13 mouse cellular contexts compared by ENCODE assay signal in the genomic region with DNA sequence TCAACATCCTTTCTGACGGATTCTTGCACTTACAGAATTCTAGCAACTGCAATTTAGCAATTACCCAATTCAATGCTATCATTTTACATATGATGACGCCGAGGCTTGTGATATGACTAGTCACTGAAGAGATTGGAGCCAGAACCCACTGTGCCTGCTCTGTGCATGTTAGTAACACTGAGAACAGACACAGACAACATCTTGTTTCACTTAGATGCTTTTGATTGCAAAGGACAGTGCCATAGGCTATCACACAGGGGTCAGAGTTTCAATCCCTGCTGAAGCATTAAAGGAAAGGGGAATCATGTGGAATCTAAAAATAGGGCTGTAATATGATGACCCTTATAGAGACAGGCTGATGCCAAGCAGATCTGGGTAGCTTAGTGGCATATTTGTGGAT. TPM values are rescaled to one million over a fixed set of nuclear protein-coding genes. Genes with fewer than 3 reads are reported as not detected.
"Had no signal": no experiment of that assay in that cellular context is flagged by ENCODE, and none has a peak within 500 bp of the region (broad histone marks: within the 10 kb centered on the region; RNA-seq: fewer than 3 reads in every experiment).

No protein-coding gene starts in this region.

- H3K27me3 ChIP-seq: limb, embryonic 13.5 days; liver, embryonic 15.5 days; neural tube, embryonic 13.5 days had no signal

- H3K4me1 ChIP-seq: liver, embryonic 15.5 days; neural tube, embryonic 13.5 days had no signal

- H3K9me3 ChIP-seq: limb, embryonic 13.5 days; liver, embryonic 15.5 days; midbrain, embryonic 10.5 days; neural tube, embryonic 13.5 days had no signal

- H3K27ac ChIP-seq: kidney, postnatal 0 days; limb, embryonic 13.5 days; liver, embryonic 15.5 days; midbrain, embryonic 10.5 days; neural tube, embryonic 13.5 days had no signal

- H3K4me3 ChIP-seq: limb, embryonic 13.5 days; liver, embryonic 15.5 days; midbrain, embryonic 10.5 days; neural tube, embryonic 13.5 days had no signal

- DNase-seq: left cerebral cortex, postnatal 4 days; lung, embryonic 14.5 days; lung, postnatal 10 days; lung, postnatal 4 days; midbrain, embryonic 14.5 days; retina, postnatal 1 day; thymus, postnatal 4 days had no signal

- H3K4me2 ChIP-seq: limb, embryonic 13.5 days; liver, embryonic 15.5 days; lung, embryonic 14.5 days; neural tube, embryonic 13.5 days had no signal

- H3K36me3 ChIP-seq: limb, embryonic 13.5 days; liver, embryonic 15.5 days; midbrain, embryonic 10.5 days; neural tube, embryonic 13.5 days had no signal

- H3K9ac ChIP-seq: limb, embryonic 13.5 days; liver, embryonic 15.5 days; lung, embryonic 14.5 days; neural tube, embryonic 13.5 days had no signal

RNA-seq across cellular contexts. Expression of gene Col24a1, which starts 41.8 kb away (rescaled TPM):
- total RNA-seq: megakaryocyte, adult 5-6 weeks had no signal
